Comparison of ENCODE assay signal across 20 mouse cellular contexts in genomic region chr4:48371037-48371436, GRCm38 (mm10).
A peak's percentile ranks its signal among the peaks of the same experiment; 100 is the strongest.
DNase-seq lines count a peak whose midpoint lies in the region; ATAC-seq and TF ChIP-seq lines count a peak whose summit lies in the region.
"Had no signal": no experiment of that assay in that cellular context is flagged by ENCODE, and none has a peak within 500 bp of the region (broad histone marks: within the 10 kb centered on the region; RNA-seq: fewer than 3 reads in every experiment).

No protein-coding gene starts in this region.

- H3K9ac ChIP-seq in forebrain, postnatal 0 days = no peak overlapping the region
- no peak overlapping the region for H3K9ac ChIP-seq in forebrain, embryonic 11.5 days (ENCODE audit: low read length)
- H3K9ac ChIP-seq: embryonic facial prominence, embryonic 12.5 days; heart, embryonic 12.5 days had no signal

- no peaks in the 10 kb centered on the region for H3K27me3 ChIP-seq in forebrain, postnatal 0 days (ENCODE audit: insufficient read depth, low read length)
- no peaks in the 10 kb centered on the region for H3K27me3 ChIP-seq in forebrain, embryonic 11.5 days (ENCODE audit: control insufficient read depth, insufficient read depth, low read length)
- H3K27me3 ChIP-seq: embryonic facial prominence, embryonic 12.5 days; heart, embryonic 12.5 days had no signal

- ATAC-seq in forebrain, postnatal 0 days = peak; percentile 66
- ATAC-seq in forebrain, embryonic 11.5 days (replicated peaks; ENCODE audit: low FRiP score) = no peak
- no peak for ATAC-seq in megakaryocyte, adult 5-6 weeks (ENCODE audit: poor library complexity, severe bottlenecking)
- ATAC-seq: intestine, postnatal 0 days had no signal

- TF ChIP-seq CTCF in forebrain, postnatal 0 days (IDR thresholded peaks at IDR 0.05; ENCODE audit: low read depth) = no peak
- no peak for TF ChIP-seq CTCF in layer of hippocampus, adult 2 months (conservative IDR thresholded peaks at IDR 0.05)

- no peak overlapping the region for H3K27ac ChIP-seq in forebrain, postnatal 0 days (ENCODE audit: low read depth, low read length)
- no peak overlapping the region for H3K27ac ChIP-seq in forebrain, embryonic 11.5 days (ENCODE audit: low read depth, low read length)
- H3K27ac ChIP-seq in layer of hippocampus, adult 2 months = peak overlapping the region; percentile 43; the same call in 1 of the 2 replicates
- H3K27ac ChIP-seq: embryonic facial prominence, embryonic 12.5 days; hindbrain, embryonic 10.5 days; stomach, postnatal 0 days had no signal

- WGBS in forebrain, postnatal 0 days = 53% methylated on average over 1 of the region's 1 CpGs
- 88% methylated on average over 1 of the region's 1 CpGs for WGBS in forebrain, embryonic 11.5 days

- H3K36me3 ChIP-seq in forebrain, postnatal 0 days (ENCODE audit: insufficient read depth) = no peaks in the 10 kb centered on the region
- no peaks in the 10 kb centered on the region for H3K36me3 ChIP-seq in forebrain, embryonic 11.5 days (ENCODE audit: control insufficient read depth, insufficient read depth, low read length)
- H3K36me3 ChIP-seq: embryonic facial prominence, embryonic 12.5 days; heart, embryonic 12.5 days; hindbrain, embryonic 10.5 days had no signal

- DNase-seq in forebrain, postnatal 0 days = peak; percentile 47
- no peak for DNase-seq in forebrain, embryonic 11.5 days (ENCODE audit: low spot score)
- DNase-seq in layer of hippocampus, adult 2 months (ENCODE audit: low spot score in 2 of 2) = peak; percentile 11 to 46
- no peak for DNase-seq in layer of hippocampus, postnatal 25 days (ENCODE audit: extremely low spot score in 1 of 2, low spot score in 1 of 2)
- peak; percentile 72 for DNase-seq in brain, adult 2 months (ENCODE audit: low read depth, low spot score)
- peak; percentile 11 for DNase-seq in layer of hippocampus, adult 9-10 months (ENCODE audit: low spot score)
- DNase-seq: cerebellum, adult 18-20 months; cerebellum, postnatal 14 days; gastrocnemius, postnatal 25 days; heart, adult 18-20 months; heart, postnatal 10 days; kidney, postnatal 25 days; lung, postnatal 10 days had no signal

- H3K9me3 ChIP-seq in forebrain, postnatal 0 days (ENCODE audit: low read length) = no peaks in the 10 kb centered on the region
- no peaks in the 10 kb centered on the region for H3K9me3 ChIP-seq in forebrain, embryonic 11.5 days (ENCODE audit: control insufficient read depth, low read length)
- H3K9me3 ChIP-seq: embryonic facial prominence, embryonic 12.5 days; heart, embryonic 12.5 days had no signal

- no peak overlapping the region for H3K4me2 ChIP-seq in forebrain, postnatal 0 days (ENCODE audit: low read depth)
- H3K4me2 ChIP-seq in forebrain, embryonic 11.5 days (ENCODE audit: low read depth, low read length, severe bottlenecking) = no peak overlapping the region
- H3K4me2 ChIP-seq: embryonic facial prominence, embryonic 12.5 days; heart, embryonic 12.5 days; midbrain, embryonic 11.5 days had no signal

- no peaks in the 10 kb centered on the region for H3K4me1 ChIP-seq in forebrain, postnatal 0 days (ENCODE audit: insufficient read depth)
- no peaks in the 10 kb centered on the region for H3K4me1 ChIP-seq in forebrain, embryonic 11.5 days (replicated peaks; ENCODE audit: control insufficient read depth, insufficient read depth, low read length)
- H3K4me1 ChIP-seq: embryonic facial prominence, embryonic 12.5 days; heart, embryonic 12.5 days; hindbrain, embryonic 10.5 days had no signal

- H3K4me3 ChIP-seq in forebrain, postnatal 0 days (ENCODE audit: low read depth, low read length) = no peak overlapping the region
- no peak overlapping the region for H3K4me3 ChIP-seq in forebrain, embryonic 11.5 days (ENCODE audit: low read depth, low read length)
- no peak overlapping the region for H3K4me3 ChIP-seq in layer of hippocampus, adult 2 months
- H3K4me3 ChIP-seq: embryonic facial prominence, embryonic 12.5 days; heart, embryonic 12.5 days; hindbrain, embryonic 10.5 days had no signal

Comparison
In these comparisons a context has a peak if more than half of its experiments do, and no peak if none do; other contexts are left out.
1. DNase-seq: peak in forebrain, postnatal 0 days (single experiment), layer of hippocampus, adult 2 months (2 of 2), brain, adult 2 months (single experiment) and layer of hippocampus, adult 9-10 months (single experiment); none in forebrain, embryonic 11.5 days (single experiment) and layer of hippocampus, postnatal 25 days (0 of 2).